ENCODE assay signal across 21 mouse cellular contexts in the genomic region with DNA sequence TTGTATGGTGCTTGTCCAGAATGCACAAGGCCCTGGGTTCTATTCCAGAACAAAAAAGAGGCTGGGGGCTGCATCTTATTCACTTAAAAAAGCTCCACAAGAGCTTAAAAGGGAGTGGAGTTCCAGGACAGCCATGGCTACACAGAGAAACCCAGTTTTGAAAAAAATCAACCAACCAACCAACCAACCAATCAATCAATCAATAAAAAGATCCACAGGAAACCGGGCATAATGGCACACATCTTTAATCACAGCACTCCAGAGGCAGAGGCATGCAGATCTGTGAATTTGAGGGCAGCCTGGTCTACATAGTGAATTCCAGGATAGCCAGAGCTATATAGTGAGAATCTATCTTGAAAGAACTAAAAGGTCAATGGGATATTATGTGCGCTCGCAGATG. TPM values are rescaled to one million over a fixed set of nuclear protein-coding genes. Genes with fewer than 3 reads are reported as not detected.
A peak's percentile ranks its signal among the peaks of the same experiment; 100 is the strongest.
DNase-seq lines count a peak whose midpoint lies in the region; ATAC-seq and TF ChIP-seq lines count a peak whose summit lies in the region.
"Had no signal": no experiment of that assay in that cellular context is flagged by ENCODE, and none has a peak within 500 bp of the region (broad histone marks: within the 10 kb centered on the region; RNA-seq: fewer than 3 reads in every experiment).

No protein-coding gene starts in this region.

- peaks cover 8% of the 10 kb centered on the region for H3K36me3 ChIP-seq in liver, embryonic 13.5 days
- peaks cover 7% of the 10 kb centered on the region for H3K36me3 ChIP-seq in forebrain, embryonic 16.5 days (ENCODE audit: control insufficient read depth, insufficient read depth)
- H3K36me3 ChIP-seq in neural tube, embryonic 14.5 days (ENCODE audit: control insufficient read depth, insufficient read depth, low read length) = peaks cover 5% of the 10 kb centered on the region; the same call in 1 of the 2 replicates

- no peak for DNase-seq in gastrocnemius, adult 2 months
- no peak for DNase-seq in gastrocnemius, postnatal 36 days
- no peak for DNase-seq in liver, embryonic 13.5 days
- DNase-seq in liver = no peak
- no peak for DNase-seq in adipocyte (ENCODE audit: low spot score)
- no peak for DNase-seq in thymus, postnatal 25 days
- DNase-seq: adrenal gland, postnatal 14 days; cerebellum, adult 11-12 months; cerebellum, postnatal 25 days; gastrocnemius, postnatal 25 days; heart, postnatal 36 days; lung, adult 18-20 months; lung, postnatal 36 days; right cerebral cortex, postnatal 25 days; thymus, postnatal 4 days had no signal

- H3K4me1 ChIP-seq in liver, embryonic 13.5 days (replicated peaks) = peaks cover 45% of the 10 kb centered on the region
- peaks cover 24% of the 10 kb centered on the region for H3K4me1 ChIP-seq in forebrain, embryonic 16.5 days (replicated peaks; ENCODE audit: control insufficient read depth, insufficient read depth, low read length)
- peaks cover 18% of the 10 kb centered on the region for H3K4me1 ChIP-seq in neural tube, embryonic 14.5 days (ENCODE audit: control insufficient read depth, insufficient read depth, low read length)

- H3K9me3 ChIP-seq in liver, embryonic 13.5 days (replicated peaks) = no peaks in the 10 kb centered on the region
- no peaks in the 10 kb centered on the region for H3K9me3 ChIP-seq in forebrain, embryonic 16.5 days (ENCODE audit: control insufficient read depth, low read length)
- H3K9me3 ChIP-seq in neural tube, embryonic 14.5 days (ENCODE audit: control insufficient read depth, low read length) = no peaks in the 10 kb centered on the region
- H3K9me3 ChIP-seq: limb, embryonic 10.5 days had no signal

- H3K4me3 ChIP-seq in gastrocnemius, adult 2 months = peak overlapping the region; percentile 89
- H3K4me3 ChIP-seq in liver, embryonic 13.5 days (replicated peaks) = no peak overlapping the region
- no peak overlapping the region for H3K4me3 ChIP-seq in forebrain, embryonic 16.5 days (replicated peaks; ENCODE audit: low read length)
- H3K4me3 ChIP-seq in neural tube, embryonic 14.5 days (ENCODE audit: low read depth, low read length) = no peak overlapping the region
- H3K4me3 ChIP-seq: layer of hippocampus, adult 2 months; limb, embryonic 10.5 days had no signal

- intact Hi-C loops in gastrocnemius, adult 2 months (cut with DNase I) = loop anchor here (5.0 kb wide), 1 partner anchor 48 kb away; no protein-coding TSS in a partner anchor
- intact Hi-C loops in gastrocnemius, postnatal 36 days (cut with DNase I) = no loop called here

- no peak for ATAC-seq in liver, embryonic 13.5 days (ENCODE audit: low read depth)
- no peak for ATAC-seq in forebrain, embryonic 16.5 days
- ATAC-seq in neural tube, embryonic 14.5 days (ENCODE audit: low read depth) = no peak

- 86% methylated on average over 3 of the region's 3 CpGs for WGBS in liver, embryonic 13.5 days (ENCODE audit: insufficient replicate concordance)
- WGBS in forebrain, embryonic 16.5 days = 96% methylated on average over 3 of the region's 3 CpGs
- 78% methylated on average over 3 of the region's 3 CpGs for WGBS in neural tube, embryonic 14.5 days

- TF ChIP-seq CTCF in gastrocnemius, adult 2 months (IDR thresholded peaks at IDR 0.05) = no peak

- peak overlapping the region; percentile 98; the same call in 1 of the 2 replicates for H3K4me2 ChIP-seq in liver, embryonic 13.5 days
- H3K4me2 ChIP-seq in forebrain, embryonic 16.5 days (ENCODE audit: low read length) = peak overlapping the region; percentile 12
- H3K4me2 ChIP-seq in neural tube, embryonic 14.5 days (ENCODE audit: low read depth, low read length) = peak overlapping the region; percentile 86; the same call in 1 of the 2 replicates
- H3K4me2 ChIP-seq: heart, embryonic 11.5 days had no signal

- 0 out of 2 replicates have a peak overlapping the region, but pooled peaks have one; percentile 13 for H3K9ac ChIP-seq in liver, embryonic 13.5 days
- no peak overlapping the region for H3K9ac ChIP-seq in forebrain, embryonic 16.5 days (replicated peaks; ENCODE audit: low read depth, low read length)
- no peak overlapping the region for H3K9ac ChIP-seq in neural tube, embryonic 14.5 days (replicated peaks; ENCODE audit: low read depth, low read length)

- H3K27me3 ChIP-seq in liver, embryonic 13.5 days = no peaks in the 10 kb centered on the region
- H3K27me3 ChIP-seq in forebrain, embryonic 16.5 days (replicated peaks; ENCODE audit: control insufficient read depth, insufficient read depth, low read length) = no peaks in the 10 kb centered on the region
- no peaks in the 10 kb centered on the region for H3K27me3 ChIP-seq in neural tube, embryonic 14.5 days (ENCODE audit: control insufficient read depth, insufficient read depth, low read length)

- no peak overlapping the region for H3K27ac ChIP-seq in gastrocnemius, adult 2 months
- H3K27ac ChIP-seq in liver, embryonic 13.5 days = no peak overlapping the region
- H3K27ac ChIP-seq in forebrain, embryonic 16.5 days (ENCODE audit: low read length) = no peak overlapping the region
- no peak overlapping the region for H3K27ac ChIP-seq in neural tube, embryonic 14.5 days (ENCODE audit: low read depth, low read length)
- H3K27ac ChIP-seq: kidney, postnatal 0 days; layer of hippocampus, adult 2 months; limb, embryonic 10.5 days had no signal

RNA-seq across cellular contexts. Expression of a gene that starts 2.8 kb away (rescaled TPM):
- 10 to 100 TPM; 26.9 to 29.2 TPM for total RNA-seq in gastrocnemius, adult 2 months (2021)
- 10 to 100 TPM; 23.0 to 26.1 TPM for total RNA-seq in gastrocnemius, postnatal 36 days (2021)
- polyA plus RNA-seq in liver, embryonic 13.5 days (2015; fragmentation: Nextera tagmentation; extraction: Ambion mirVana) = 38.4 and 44.6 TPM in 2 replicates
- 129 and 136 TPM in 2 replicates for polyA plus RNA-seq in forebrain, embryonic 16.5 days (2015; fragmentation: Nextera tagmentation; extraction: Ambion mirVana)
- 82.4 and 99.1 TPM in 2 replicates for polyA plus RNA-seq in neural tube, embryonic 14.5 days (2014; fragmentation: Nextera tagmentation; extraction: Ambion mirVana)

RNA-seq across cellular contexts. Expression of a gene that starts 27.4 kb away (rescaled TPM):
- total RNA-seq in gastrocnemius, adult 2 months (2021) = 10 to 100 TPM; 38.8 to 55.6 TPM
- 10 to 100 TPM; 32.6 to 42.1 TPM for total RNA-seq in gastrocnemius, postnatal 36 days (2021)
- polyA plus RNA-seq in liver, embryonic 13.5 days (2015; fragmentation: Nextera tagmentation; extraction: Ambion mirVana) = 320 and 398 TPM in 2 replicates
- polyA plus RNA-seq in forebrain, embryonic 16.5 days (2015; fragmentation: Nextera tagmentation; extraction: Ambion mirVana) = 571 and 653 TPM in 2 replicates
- 423 and 489 TPM in 2 replicates for polyA plus RNA-seq in neural tube, embryonic 14.5 days (2014; fragmentation: Nextera tagmentation; extraction: Ambion mirVana)

RNA-seq across cellular contexts. Expression of a gene that starts 53.3 kb away (rescaled TPM):
- total RNA-seq in gastrocnemius, adult 2 months (2021) = 10 to 100 TPM; 33.4 to 39.8 TPM
- total RNA-seq in gastrocnemius, postnatal 36 days (2021) = 10 to 100 TPM; 32.2 to 36.7 TPM
- polyA plus RNA-seq in liver, embryonic 13.5 days (2015; fragmentation: Nextera tagmentation; extraction: Ambion mirVana) = 65.8 and 78.6 TPM in 2 replicates
- polyA plus RNA-seq in forebrain, embryonic 16.5 days (2015; fragmentation: Nextera tagmentation; extraction: Ambion mirVana) = 123 and 135 TPM in 2 replicates
- polyA plus RNA-seq in neural tube, embryonic 14.5 days (2014; fragmentation: Nextera tagmentation; extraction: Ambion mirVana) = 66.6 and 89.3 TPM in 2 replicates

Comparison
In these comparisons a context has a peak if more than half of its experiments do, and no peak if none do; other contexts are left out.
1. H3K4me2 ChIP-seq: peak in every context shown above with its lines; median percentile 98 in liver, embryonic 13.5 days; 86 in neural tube, embryonic 14.5 days; 12 in forebrain, embryonic 16.5 days.